Mouse (Mus musculus): ENCODE data around the gene Pnma5.

DNA sequence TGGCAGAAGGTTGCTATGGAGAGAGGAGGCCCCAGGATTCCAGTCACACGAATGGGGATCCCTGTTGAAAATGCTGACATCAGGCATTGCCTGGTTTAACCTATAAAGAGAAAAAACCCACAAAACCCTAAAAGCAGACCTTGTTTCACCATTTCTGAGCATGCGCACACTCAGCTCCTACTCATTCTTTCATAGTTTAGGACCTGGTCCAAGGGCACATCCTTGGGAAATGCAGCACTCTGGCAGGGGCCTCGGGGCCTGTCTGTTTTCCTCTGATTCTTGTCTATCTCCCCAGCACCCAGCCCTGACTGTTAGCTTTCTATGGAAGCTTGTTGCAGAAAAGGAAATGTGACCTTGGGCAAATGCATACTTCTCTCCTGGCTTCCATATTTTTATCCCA is 46.3 kb downstream of the Pnma5 start:
- TF ChIP-seq POLR2A (IDR thresholded peaks at IDR 0.05; ENCODE audit: insufficient read depth, low read length) (no peak), CTCF (IDR thresholded peaks at IDR 0.05; ENCODE audit: low read depth, low read length) (no peak)
